In genomic region chr5:111261733-111262573, GRCm38 (mm10) we compare ENCODE assay signal across 8 mouse cellular contexts.
A peak's percentile ranks its signal among the peaks of the same experiment; 100 is the strongest.
DNase-seq lines count a peak whose midpoint lies in the region; ATAC-seq and TF ChIP-seq lines count a peak whose summit lies in the region.

No protein-coding gene starts in this region.

- H3K36me3 ChIP-seq in intestine, postnatal 0 days (ENCODE audit: control insufficient read depth, insufficient read depth), result no peaks in the 10 kb centered on the region

- intact Hi-C loops in gastrocnemius, adult 2 months (cut with DNase I), result no loop called here
- intact Hi-C loops in gastrocnemius, postnatal 14 days (cut with DNase I; ENCODE audit: low total_unique reads), result no loop called here

- peak; percentile 53 for DNase-seq in gastrocnemius, adult 2 months
- DNase-seq in gastrocnemius, postnatal 14 days, result no peak
- DNase-seq in heart, adult 18-20 months, result peak; percentile 51 to 83
- DNase-seq in lung, postnatal 14 days, result peak; percentile 14
- no peak for DNase-seq in urinary bladder, postnatal 36 days (ENCODE audit: low spot score in 2 of 2)
- DNase-seq in layer of hippocampus, adult 8-10 months (ENCODE audit: low spot score in 2 of 2), result no peak
- no peak for DNase-seq in embryo, embryonic 10.5 days (ENCODE audit: low spot score)

- H3K27ac ChIP-seq in gastrocnemius, adult 2 months, result peak overlapping the region; percentile 79
- peak overlapping the region; percentile 46; the same call in 1 of the 2 replicates for H3K27ac ChIP-seq in intestine, postnatal 0 days (ENCODE audit: low read depth, low read length)

- TF ChIP-seq CTCF in gastrocnemius, adult 2 months (IDR thresholded peaks at IDR 0.05), result no peak
- no peak for TF ChIP-seq CTCF in intestine, postnatal 0 days (IDR thresholded peaks at IDR 0.05; ENCODE audit: low read depth)

- ATAC-seq in intestine, postnatal 0 days, result 0 out of 2 replicates have a peak, but pooled peaks have one; percentile 50

- H3K9ac ChIP-seq in intestine, postnatal 0 days (ENCODE audit: low read depth, low read length), result no peak overlapping the region

- 45% methylated on average over 13 of the region's 13 CpGs for WGBS in intestine, postnatal 0 days

- H3K27me3 ChIP-seq in intestine, postnatal 0 days (replicated peaks; ENCODE audit: control insufficient read depth, insufficient read depth, low read length), result no peaks in the 10 kb centered on the region

- no peaks in the 10 kb centered on the region for H3K4me1 ChIP-seq in intestine, postnatal 0 days (replicated peaks; ENCODE audit: control insufficient read depth, insufficient read depth, low read length)

- H3K4me3 ChIP-seq in gastrocnemius, adult 2 months, result no peak overlapping the region
- no peak overlapping the region for H3K4me3 ChIP-seq in intestine, postnatal 0 days (ENCODE audit: low read depth, low read length)

- H3K4me2 ChIP-seq in intestine, postnatal 0 days (replicated peaks; ENCODE audit: low read depth), result no peak overlapping the region

- H3K9me3 ChIP-seq in intestine, postnatal 0 days (ENCODE audit: control insufficient read depth), result no peaks in the 10 kb centered on the region

Comparison
In these comparisons a context has a peak if more than half of its experiments do, and no peak if none do; other contexts are left out.
1. DNase-seq: peak in gastrocnemius, adult 2 months (single experiment), heart, adult 18-20 months (2 of 2) and lung, postnatal 14 days (single experiment); none in gastrocnemius, postnatal 14 days (single experiment), urinary bladder, postnatal 36 days (0 of 2), layer of hippocampus, adult 8-10 months (0 of 2) and embryo, embryonic 10.5 days (single experiment).